Mouse (Mus musculus): ENCODE data around the gene Mul1.

Mul1 gene

GRCm38 (mm10) chr4:138459775-138460174 lies 25.3 kb downstream of the Mul1 start:
- CTCF ChIA-PET = interaction anchor here (0.6 kb wide), 1 partner anchor 141 kb away, joined by 8 read pairs; no protein-coding TSS in a partner anchor

- CTCF ChIA-PET = no interaction called here
These were observed 26.4 kb downstream of the Mul1 start for GRCm38 (mm10) chr4:138460910-138461309.

- CTCF ChIA-PET = no interaction called here
These were observed 27.0 kb downstream of the Mul1 start for GRCm38 (mm10) chr4:138461471-138461870.

GRCm38 (mm10) chr4:138462971-138463831 lies 28.7 kb downstream of the Mul1 start:
- CTCF ChIA-PET = no interaction called here

GRCm38 (mm10) chr4:138463832-138464487 lies 29.5 kb downstream of the Mul1 start:
- CTCF ChIA-PET = interaction anchor here (0.6 kb wide), 1 partner anchor 512 kb away, joined by 4 read pairs; no protein-coding TSS in a partner anchor

- CTCF ChIA-PET = interaction anchor here (0.6 kb wide), 1 partner anchor 513 kb away, joined by 4 read pairs; no protein-coding TSS in a partner anchor
These were observed 30.3 kb downstream of the Mul1 start for GRCm38 (mm10) chr4:138464667-138465353.

- CTCF ChIA-PET = no interaction called here
These were observed 31.0 kb downstream of the Mul1 start for GRCm38 (mm10) chr4:138465446-138465845.

GRCm38 (mm10) chr4:138466690-138467089 lies 32.2 kb downstream of the Mul1 start:
- CTCF ChIA-PET = no interaction called here

GRCm38 (mm10) chr4:138467451-138467850 lies 33.0 kb downstream of the Mul1 start:
- CTCF ChIA-PET = interaction anchor here (0.5 kb wide), 1 partner anchor 476 kb away, joined by 3 read pairs; no protein-coding TSS in a partner anchor

- CTCF ChIA-PET = no interaction called here
These were observed 34.6 kb downstream of the Mul1 start for GRCm38 (mm10) chr4:138469080-138469479.

- CTCF ChIA-PET = no interaction called here
These were observed 36.8 kb downstream of the Mul1 start for GRCm38 (mm10) chr4:138471241-138471640.

- CTCF ChIA-PET = no interaction called here
These were observed 45.1 kb downstream of the Mul1 start for GRCm38 (mm10) chr4:138479595-138479994.

GRCm38 (mm10) chr4:138480962-138481361 lies 46.5 kb downstream of the Mul1 start:
- CTCF ChIA-PET = no interaction called here

- CTCF ChIA-PET = interaction anchor here (0.7 kb wide), 1 partner anchor 25 kb away, joined by 4 read pairs; no protein-coding TSS in a partner anchor
These were observed 48.2 kb downstream of the Mul1 start for GRCm38 (mm10) chr4:138482721-138483120.

GRCm38 (mm10) chr4:138488241-138488640 lies 53.8 kb downstream of the Mul1 start:
- CTCF ChIA-PET = no interaction called here

GRCm38 (mm10) chr4:138491088-138491487 lies 56.6 kb downstream of the Mul1 start:
- CTCF ChIA-PET = no interaction called here
